Mouse (Mus musculus) gastrocnemius, adult 2 months (tissue): ENCODE results near the gene Cd2bp2. TPM values are rescaled to one million over a fixed set of nuclear protein-coding genes. Genes with fewer than 3 reads are reported as not detected.

Experiments
- DNase-seq: peaks from one replicate; pipeline ENCODE4 v3.0.0; 2022
- H3K27ac ChIP-seq: fragments of 200-600 bp; 2 replicates; pipeline ENCODE4 v1.8.1; 2022; ENCODE audit warnings: mild to moderate bottlenecking
- H3K4me3 ChIP-seq: fragments of 200-600 bp; 2 replicates; pipeline ENCODE4 v1.8.1; 2022; ENCODE audit warnings: mild to moderate bottlenecking, moderate library complexity
- CTCF ChIP-seq: fragments of 200-600 bp; IDR thresholded peaks from 2 replicates; pipeline ENCODE4 v1.8.1; 2022; ENCODE audit warnings: antibody characterized with exemption, mild to moderate bottlenecking, moderate library complexity
- intact Hi-C: fragments of 180-260 bp; cut with DNase I; formaldehyde crosslinking; loops from one replicate; pipeline ENCODE4 v1.15.1; 2025
- long read RNA-seq, 2 experiments: library from polyadenylated mRNA; stranded (forward); transcript quantifications; one replicate each; pipeline ENCODE4 v2.0.0; 2021
- total RNA-seq, 2 experiments: library from RNA; stranded (reverse); gene quantifications; 2 replicates each; pipeline ENCODE4 v1.2.3; 2021

Cd2bp2 gene
- total RNA-seq: 10 to 100 TPM; 27.2 to 32.4 TPM
- long read RNA-seq, experiment 1, transcript Cd2bp2-202 (7 exons, 3,284 nt): major isoform, 23 of 34 reads
- long read RNA-seq, experiment 1, partial matches to known transcripts: 5 of 34 reads
- long read RNA-seq, experiment 1, other reads (novel, unspliced or antisense): 6 of 34 reads
- long read RNA-seq, experiment 2, transcript Cd2bp2-202 (7 exons, 3,284 nt): major isoform, 18 of 32 reads
- long read RNA-seq, experiment 2, partial matches to known transcripts: 4 of 32 reads
- long read RNA-seq, experiment 2, other reads (novel, unspliced or antisense): 9 of 32 reads

- peak within 1 kb of the TSS; percentile 91 for H3K27ac ChIP-seq
- peak within 1 kb of the TSS; percentile 98 for H3K4me3 ChIP-seq
- intact Hi-C loops: loop anchor here (1.0 kb wide), 1 partner anchor 13 kb away; the partner anchor contains the start of genes Mylpf and Tbc1d10b
- TF ChIP-seq CTCF: peak; percentile 7; the same call in 1 of the 2 replicates
- peak; percentile 96 for DNase-seq
These were observed at the start of gene Cd2bp2 for GRCm38 (mm10) chr7:127195544-127196295. Gene Cd2bp2, minus strand, starts transcription at chr7:127196050.

DNA sequence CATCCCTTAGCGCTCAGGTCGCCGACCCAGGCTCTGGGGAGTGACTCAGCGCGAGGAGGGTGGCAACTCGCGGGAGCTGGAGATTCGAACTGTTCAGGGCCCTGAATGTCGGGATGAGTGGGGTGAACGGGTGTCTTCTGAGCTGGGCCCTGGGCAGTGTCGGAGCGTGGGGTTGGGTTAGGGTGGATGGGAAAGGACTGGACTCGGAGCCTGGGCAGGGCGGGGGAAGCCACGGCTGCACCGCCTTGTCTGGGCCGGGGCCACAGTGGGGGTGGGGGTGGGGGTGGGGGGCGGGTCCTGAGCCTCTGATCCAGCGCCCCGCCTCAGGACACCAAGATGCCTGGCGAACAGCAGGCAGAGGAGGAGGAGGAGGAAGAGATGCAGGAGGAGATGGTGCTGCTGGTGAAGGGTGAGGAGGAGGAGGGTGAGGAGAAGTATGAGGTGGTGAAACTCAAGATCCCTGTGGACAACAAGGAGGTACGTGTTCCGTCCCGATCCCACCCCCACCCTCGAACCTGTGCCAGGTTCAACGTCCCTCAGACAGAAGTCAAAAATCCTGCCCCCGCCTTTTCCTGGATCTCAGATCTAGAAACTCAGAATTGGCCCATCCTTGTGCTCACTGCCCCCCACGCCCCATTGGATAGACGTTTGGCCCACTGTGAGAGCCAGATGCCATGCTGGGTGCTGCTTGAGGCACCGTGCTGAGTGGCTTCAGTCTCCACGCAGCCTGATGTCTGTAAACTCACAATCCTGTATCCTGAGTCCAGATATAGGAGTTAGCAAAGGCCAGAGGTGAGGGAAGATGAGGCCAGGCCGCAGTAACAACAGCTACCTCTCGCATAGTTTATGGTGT, 49.0 kb upstream of the Cd2bp2 start:
- peak overlapping the region; percentile 94 for H3K27ac ChIP-seq
- TF ChIP-seq CTCF: no peak
- DNase-seq: peak; percentile 75
- intact Hi-C loops: no loop called here
- peak overlapping the region; percentile 79 for H3K4me3 ChIP-seq

- Histone ChIP-seq H3K4me3 (peak within 1 kb of the TSS; percentile 79), H3K27ac (peak within 1 kb of the TSS; percentile 94)
- intact Hi-C loops: no loop called here
- TF ChIP-seq CTCF: peak; percentile 17; the same call in 1 of the 2 replicates
- DNase-seq: peak; percentile 99
These were observed 48.2 kb upstream of the Cd2bp2 start, which contains the start of gene Zfp771 for GRCm38 (mm10) chr7:127243870-127244657. Gene Zfp771, plus strand, starts transcription at chr7:127244274.

GRCm38 (mm10) chr7:127243361-127243867, 47.6 kb upstream of the Cd2bp2 start:
- intact Hi-C loops: no loop called here

GRCm38 (mm10) chr7:127234777-127235176, 38.9 kb upstream of the Cd2bp2 start:
- TF ChIP-seq CTCF: no peak
- Histone ChIP-seq H3K4me3 (no peak overlapping the region), H3K27ac (no peak overlapping the region)
- no peak for DNase-seq
- intact Hi-C loops: loop anchor here (5.0 kb wide), 1 partner anchor 107 kb away; no protein-coding TSS in a partner anchor

More at GRCm38 (mm10) chr7:127243361-127243867, 47.6 kb upstream of the Cd2bp2 start:
- DNase-seq: no peak
- no peak for TF ChIP-seq CTCF
- Histone ChIP-seq H3K4me3 (peak overlapping the region; percentile 79), H3K27ac (peak overlapping the region; percentile 94)

DNA sequence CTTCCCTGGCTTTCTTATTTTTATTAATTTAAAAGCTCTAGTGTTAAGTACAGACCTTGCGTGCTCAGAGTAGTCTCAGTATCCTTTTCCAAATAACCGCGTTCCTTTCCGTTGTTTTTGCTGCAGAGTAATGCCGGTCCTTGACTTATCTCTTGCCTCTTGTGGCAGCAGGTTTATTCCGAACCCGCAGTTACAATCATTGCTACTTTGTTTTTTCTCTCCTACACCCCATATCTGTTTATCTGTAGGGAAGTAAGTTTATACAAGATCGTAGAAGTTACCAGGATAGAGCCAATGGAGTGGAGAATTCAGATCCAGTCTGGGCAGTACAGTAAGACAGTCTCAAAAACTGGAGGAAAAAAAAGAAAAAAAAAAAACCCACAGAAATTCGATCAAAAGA, 37.9 kb upstream of the Cd2bp2 start:
- TF ChIP-seq CTCF: no peak
- Histone ChIP-seq H3K4me3 (peak overlapping the region; percentile 89), H3K27ac (peak overlapping the region; percentile 93)
- no peak for DNase-seq
- intact Hi-C loops: loop anchor here (5.0 kb wide), 1 partner anchor 106 kb away; no protein-coding TSS in a partner anchor

DNA sequence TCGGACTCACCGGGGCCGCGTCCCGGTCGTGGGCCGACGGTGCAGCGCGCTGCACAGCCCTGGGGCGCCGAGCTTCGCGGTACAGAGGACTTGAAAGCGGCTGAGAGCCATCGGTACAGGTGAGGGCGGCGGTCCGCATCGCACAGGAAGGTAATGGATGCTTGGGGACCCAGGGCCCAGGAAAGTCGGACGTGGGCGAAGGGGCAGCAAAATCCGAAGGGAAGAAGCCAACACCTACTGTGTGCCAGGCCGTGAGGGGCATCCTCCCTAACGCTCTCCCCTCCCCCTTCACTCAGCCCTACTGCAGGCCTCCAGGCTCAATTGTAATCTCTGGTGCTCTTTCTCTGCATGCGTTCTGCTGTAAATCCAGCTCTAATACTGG, 37.5 kb upstream of the Cd2bp2 start:
- intact Hi-C loops: loop anchor here (5.0 kb wide), 1 partner anchor 106 kb away; no protein-coding TSS in a partner anchor
- TF ChIP-seq CTCF: no peak
- peak overlapping the region; percentile 93 for H3K27ac ChIP-seq

DNA sequence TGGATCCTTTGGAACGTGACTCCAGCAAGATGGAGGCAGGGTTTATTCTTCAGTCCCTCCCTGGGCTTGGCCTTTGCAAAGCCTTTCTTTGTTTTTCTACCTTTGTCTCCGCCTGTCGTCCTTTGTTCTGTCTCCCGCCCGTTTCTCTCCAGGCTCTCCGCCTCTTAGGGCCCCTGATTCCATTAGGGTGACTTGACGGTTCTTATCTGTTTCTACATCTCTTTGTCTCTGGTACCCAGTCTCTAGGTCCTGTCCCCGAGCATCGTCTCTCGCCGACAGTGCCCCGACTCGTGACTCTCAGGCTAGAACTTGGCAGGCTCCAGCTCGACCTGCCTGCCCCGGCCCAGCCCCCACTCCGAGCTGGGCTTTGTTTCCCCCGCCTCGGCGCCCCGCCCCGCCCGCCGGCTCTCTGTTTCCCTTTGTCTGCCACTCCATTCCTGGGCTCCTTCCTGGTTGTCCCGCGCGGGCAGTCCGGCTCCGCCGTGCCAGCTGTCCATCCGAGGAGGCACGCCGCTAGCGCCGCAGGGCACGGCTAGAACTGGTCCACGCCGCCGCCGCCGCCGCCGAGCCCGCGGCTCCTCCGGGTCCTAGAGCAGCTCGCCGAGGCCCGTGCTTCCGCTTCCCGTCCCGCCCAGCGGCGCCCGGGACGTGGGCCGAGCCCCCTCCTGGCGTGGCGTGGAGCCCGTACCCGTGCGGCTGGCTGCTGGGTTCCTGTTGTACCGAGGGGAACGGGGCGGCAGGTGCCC, 36.9 kb upstream of the Cd2bp2 start, which contains the start of the genes Zfp553 and Sept1:
Gene Zfp553 (plus strand): TSS at position 440 of the 746 bp plus-strand sequence.
Gene Sept1 (minus strand): TSS at position 509 of the 746 bp plus-strand sequence.
- TF ChIP-seq CTCF: no peak
- peak; percentile 91 for DNase-seq

More for the DNA sequence above, 37.5 kb upstream of the Cd2bp2 start:
- peak overlapping the region; percentile 89 for H3K4me3 ChIP-seq
- no peak for DNase-seq

DNA sequence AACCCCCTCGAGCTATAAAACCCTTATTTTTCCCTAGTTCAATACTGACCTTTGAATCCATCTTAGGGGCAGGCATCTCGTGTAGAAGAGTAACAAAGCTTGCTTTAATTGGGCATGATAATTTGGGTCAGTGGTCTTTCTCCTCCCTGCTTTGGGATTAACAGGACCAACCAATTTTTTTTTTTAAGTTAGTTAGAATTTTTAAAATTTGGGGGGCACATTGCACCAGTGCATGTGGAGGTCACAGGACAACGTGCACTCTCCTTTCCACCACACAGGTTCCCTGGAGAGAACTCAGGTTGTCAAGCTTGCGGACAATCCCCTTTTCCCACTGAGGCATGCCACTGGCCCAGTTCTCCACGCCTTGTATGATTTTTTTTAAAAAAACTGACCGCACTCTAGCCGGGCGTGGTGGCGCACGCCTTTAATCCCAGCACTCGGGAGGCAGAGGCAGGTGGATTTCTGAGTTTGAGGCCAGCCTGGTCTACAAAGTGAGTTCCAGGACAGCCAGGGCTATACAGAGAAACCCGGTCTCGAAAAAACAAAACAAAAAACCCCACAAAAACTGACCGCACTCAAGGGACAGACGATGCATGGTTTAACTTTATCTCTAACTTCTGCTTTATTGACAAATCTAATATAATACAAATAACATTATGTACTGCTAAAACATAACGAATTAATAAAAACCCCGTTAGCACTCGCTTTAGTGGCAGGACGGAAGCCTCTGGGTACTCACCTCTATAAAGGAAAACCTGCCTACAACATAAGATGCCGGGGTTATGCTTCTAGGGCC, 36.2 kb upstream of the Cd2bp2 start:
- intact Hi-C loops: loop anchor here (5.0 kb wide), 1 partner anchor 105 kb away; no protein-coding TSS in a partner anchor
- H3K27ac ChIP-seq: peak overlapping the region; percentile 93
- DNase-seq: no peak
- peak overlapping the region; percentile 89 for H3K4me3 ChIP-seq
- no peak for TF ChIP-seq CTCF

More for the DNA sequence above, 36.9 kb upstream of the Cd2bp2 start, which contains the start of the genes Zfp553 and Sept1:
- Histone ChIP-seq H3K4me3 (peak within 1 kb of the TSS; percentile 89), H3K27ac (peak within 1 kb of the TSS; percentile 93)
- intact Hi-C loops: loop anchor here (5.0 kb wide), 1 partner anchor 105 kb away; no protein-coding TSS in a partner anchor

DNA sequence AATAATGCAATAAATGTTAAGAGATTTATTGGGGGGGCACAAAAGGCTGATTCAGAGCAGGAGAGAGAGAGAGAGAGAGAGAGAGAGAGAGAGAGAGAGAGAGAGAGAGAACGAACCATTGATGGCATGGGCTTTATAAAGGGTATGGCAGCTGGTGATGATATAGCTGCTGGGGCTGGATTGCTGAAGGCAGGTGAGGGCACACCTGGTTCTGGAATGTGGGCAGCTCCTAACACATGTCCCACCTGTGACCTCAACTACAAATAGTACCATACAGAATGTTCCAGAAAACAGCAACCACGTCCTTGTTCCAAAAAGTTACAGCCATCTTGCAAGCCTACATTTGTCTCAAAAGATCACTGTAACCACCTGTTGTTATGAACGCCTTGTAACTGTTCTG, 35.5 kb upstream of the Cd2bp2 start:
- no peak for TF ChIP-seq CTCF
- no peak for DNase-seq
- Histone ChIP-seq H3K4me3 (no peak overlapping the region; the same call in 1 of the 2 replicates), H3K27ac (no peak overlapping the region)
- intact Hi-C loops: loop anchor here (5.0 kb wide), 1 partner anchor 104 kb away; no protein-coding TSS in a partner anchor
